Mouse (Mus musculus) hindbrain, embryonic 13.5 days (tissue): ENCODE measurements at regions not wholly inside any gene's neighbourhood (a gene's known extent, or its start where the extent isn't known, plus 50 kb on each side); places are given as distances from the start of the nearest gene placed in this dataset.

ENCODE experiments used
- ATAC-seq: fragments of 200-750 bp; cut with Nextera tagmentation; 2 replicates; pipeline ENCODE4 v1.8.0; 2017; ENCODE audit warnings: moderate TSS enrichment; ENCODE audit not compliant: low FRiP score
- H3K27ac ChIP-seq: fragments of 300-500 bp; sonication (generic); 2 replicates; pipeline ENCODE4 v1.5.1; 2015; ENCODE audit warnings: inconsistent platforms, mild to moderate bottlenecking, moderate library complexity
- H3K27me3 ChIP-seq: fragments of 300-500 bp; sonication (generic); 2 replicates; pipeline ENCODE4 v1.6.1; 2015; ENCODE audit warnings: mild to moderate bottlenecking, inconsistent platforms
- H3K36me3 ChIP-seq: fragments of 300-500 bp; sonication (generic); 2 replicates; pipeline ENCODE4 v1.6.1; 2015; ENCODE audit warnings: mild to moderate bottlenecking, inconsistent platforms
- H3K4me1 ChIP-seq: fragments of 300-500 bp; sonication (generic); replicated peaks from 2 replicates; pipeline ENCODE4 v1.6.1; 2015; ENCODE audit warnings: inconsistent platforms
- H3K4me2 ChIP-seq: fragments of 300-500 bp; sonication (generic); 2 replicates; pipeline ENCODE4 v1.6.1; 2015; ENCODE audit warnings: inconsistent platforms, mild to moderate bottlenecking, moderate library complexity
- H3K4me3 ChIP-seq: fragments of 300-500 bp; sonication (generic); 2 replicates; pipeline ENCODE4 v1.5.1; 2015; ENCODE audit warnings: mild to moderate bottlenecking, inconsistent platforms
- H3K9ac ChIP-seq: fragments of 300-500 bp; sonication (generic); 2 replicates; pipeline ENCODE4 v1.6.1; 2015; ENCODE audit warnings: mild to moderate bottlenecking, inconsistent platforms
- H3K9me3 ChIP-seq: fragments of 300-500 bp; sonication (generic); 2 replicates; pipeline ENCODE4 v1.6.1; 2016; ENCODE audit warnings: inconsistent platforms
- WGBS: fragments of 180-500 bp; shearing (Covaris S2); methylation state at CpG from one replicate; pipeline ENCODE4 v1.1.7; 2015; 5-methylcytosine and 5-hydroxymethylcytosine counted together

- no peak overlapping the region for H3K27ac ChIP-seq
- WGBS = 94% methylated on average over 4 of the region's 4 CpGs
- no peak overlapping the region for H3K9ac ChIP-seq
- H3K9me3 ChIP-seq = no peaks in the 10 kb centered on the region
- no peaks in the 10 kb centered on the region for H3K27me3 ChIP-seq
- H3K4me2 ChIP-seq = no peak overlapping the region
- no peaks in the 10 kb centered on the region for H3K4me1 ChIP-seq
- H3K4me3 ChIP-seq = no peak overlapping the region
- H3K36me3 ChIP-seq = no peaks in the 10 kb centered on the region
- no peak for ATAC-seq
These were observed 1409.8 kb downstream of the Gsdmc2 start for GRCm38 (mm10) chr15:62435141-62435680.

GRCm38 (mm10) chr15:62432742-62433245 lies 1412.2 kb downstream of the Gsdmc2 start:
- Histone ChIP-seq H3K36me3 (no peaks in the 10 kb centered on the region), H3K4me3 (no peak overlapping the region), H3K4me1 (no peaks in the 10 kb centered on the region), H3K4me2 (no peak overlapping the region), H3K9me3 (no peaks in the 10 kb centered on the region), H3K27me3 (no peaks in the 10 kb centered on the region), H3K9ac (no peak overlapping the region), H3K27ac (no peak overlapping the region)
- WGBS = 92% methylated on average over 1 of the region's 1 CpGs
- no peak for ATAC-seq

GRCm38 (mm10) chr15:62431150-62431678 lies 1413.8 kb downstream of the Gsdmc2 start:
- Histone ChIP-seq H3K9me3 (no peaks in the 10 kb centered on the region), H3K27ac (no peak overlapping the region), H3K9ac (no peak overlapping the region), H3K36me3 (no peaks in the 10 kb centered on the region), H3K4me2 (no peak overlapping the region), H3K4me3 (no peak overlapping the region), H3K4me1 (no peaks in the 10 kb centered on the region), H3K27me3 (no peaks in the 10 kb centered on the region)
- WGBS = 88% methylated on average over 1 of the region's 1 CpGs
- ATAC-seq = no peak

DNA sequence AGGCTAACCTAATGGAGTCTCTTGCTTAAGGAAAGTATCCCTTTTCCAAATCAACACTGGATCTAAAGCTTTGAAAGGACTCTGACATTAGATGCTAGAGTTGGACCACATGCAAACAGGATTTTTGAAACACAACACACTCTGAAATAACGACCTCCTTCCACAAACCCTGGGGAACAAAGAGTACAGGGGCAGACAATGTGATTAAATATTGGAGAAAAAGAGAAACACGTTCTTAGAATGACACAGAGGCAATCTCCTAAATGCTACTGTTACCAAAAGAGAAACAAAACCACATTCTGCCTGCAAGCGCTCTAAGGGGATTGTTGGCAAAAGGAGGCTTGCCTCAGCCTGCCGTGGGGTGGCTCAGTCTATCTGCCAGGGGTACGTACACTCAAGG lies 1422.0 kb downstream of the Gsdmc2 start:
- no peak overlapping the region for H3K9ac ChIP-seq
- no peak overlapping the region for H3K27ac ChIP-seq
- H3K27me3 ChIP-seq = no peaks in the 10 kb centered on the region
- H3K4me1 ChIP-seq = no peaks in the 10 kb centered on the region
- no peak overlapping the region for H3K4me2 ChIP-seq
- H3K36me3 ChIP-seq = no peaks in the 10 kb centered on the region
- 83% methylated on average over 5 of the region's 5 CpGs for WGBS
- no peaks in the 10 kb centered on the region for H3K9me3 ChIP-seq
- H3K4me3 ChIP-seq = no peak overlapping the region
- ATAC-seq = no peak

DNA sequence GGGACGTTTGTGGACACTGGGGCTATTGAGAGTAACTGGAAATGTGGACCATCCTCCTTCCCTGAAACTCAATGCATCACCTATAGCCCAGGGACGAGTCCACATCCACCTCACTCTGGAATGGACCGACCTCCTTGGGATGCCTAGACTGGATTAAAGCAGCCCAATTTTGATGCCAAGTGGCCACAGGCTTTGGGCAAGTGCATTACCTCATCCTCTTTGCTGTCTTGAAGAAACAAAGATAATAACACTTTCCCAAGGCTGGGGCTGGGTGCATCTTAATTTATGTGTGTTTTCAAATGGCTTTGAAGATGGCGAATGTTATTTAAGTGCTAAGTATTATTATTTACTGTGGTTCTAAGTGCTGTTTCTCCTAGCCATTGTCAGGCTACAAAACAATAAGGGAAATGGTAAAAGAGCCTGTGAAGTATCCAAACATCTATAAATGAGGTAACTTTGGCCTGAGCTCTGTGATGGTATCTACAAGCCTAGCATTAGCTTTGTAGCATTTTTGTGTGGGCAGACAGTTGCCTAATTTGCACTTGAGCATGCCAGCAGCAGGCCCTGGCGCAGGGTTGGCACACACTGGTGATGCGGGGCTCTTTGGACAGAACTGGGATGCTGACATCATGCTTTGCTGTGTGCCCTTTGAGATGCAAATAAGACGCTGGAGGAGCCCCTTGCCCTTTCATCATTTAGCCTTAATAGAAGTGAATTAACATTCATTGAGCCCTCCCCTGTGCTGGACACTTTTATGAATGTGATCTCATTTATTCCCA lies 1423.7 kb downstream of the Gsdmc2 start:
- no peaks in the 10 kb centered on the region for H3K36me3 ChIP-seq
- no peak overlapping the region for H3K4me2 ChIP-seq
- 78% methylated on average over 7 of the region's 7 CpGs for WGBS
- H3K27ac ChIP-seq = no peak overlapping the region
- H3K4me3 ChIP-seq = no peak overlapping the region
- no peaks in the 10 kb centered on the region for H3K27me3 ChIP-seq
- H3K4me1 ChIP-seq = no peaks in the 10 kb centered on the region
- H3K9ac ChIP-seq = no peak overlapping the region
- no peaks in the 10 kb centered on the region for H3K9me3 ChIP-seq
- ATAC-seq = no peak

GRCm38 (mm10) chr15:62416691-62417090 lies 1428.3 kb downstream of the Gsdmc2 start:
- no peak for ATAC-seq
- H3K36me3 ChIP-seq = no peaks in the 10 kb centered on the region
- no peaks in the 10 kb centered on the region for H3K27me3 ChIP-seq
- H3K4me3 ChIP-seq = no peak overlapping the region
- no peak overlapping the region for H3K4me2 ChIP-seq
- H3K27ac ChIP-seq = no peak overlapping the region
- no peaks in the 10 kb centered on the region for H3K9me3 ChIP-seq
- no peak overlapping the region for H3K9ac ChIP-seq
- no peaks in the 10 kb centered on the region for H3K4me1 ChIP-seq

DNA sequence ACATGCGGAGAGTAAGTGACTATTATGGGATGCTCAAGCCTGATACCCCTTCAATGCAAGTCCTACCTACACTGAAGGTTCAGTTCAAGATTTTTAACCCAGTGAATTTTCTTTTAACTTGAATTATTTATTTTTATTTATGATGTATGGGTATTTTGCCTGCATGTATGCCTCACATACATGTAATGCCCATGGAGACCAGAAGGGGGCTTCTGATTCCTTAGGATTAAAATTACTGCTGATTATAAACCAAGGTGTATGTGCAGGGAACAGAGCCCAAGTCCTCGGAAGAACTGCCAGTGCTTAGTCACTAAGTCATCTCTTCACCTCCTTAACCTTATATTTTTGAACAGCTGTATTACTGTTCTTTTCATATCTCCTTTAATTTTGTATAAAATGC lies 1431.3 kb downstream of the Gsdmc2 start:
- no peak for ATAC-seq
- H3K27ac ChIP-seq = no peak overlapping the region
- WGBS = 96% methylated on average over 2 of the region's 2 CpGs
- no peak overlapping the region for H3K4me2 ChIP-seq
- no peak overlapping the region for H3K4me3 ChIP-seq
- H3K9me3 ChIP-seq = no peaks in the 10 kb centered on the region
- no peaks in the 10 kb centered on the region for H3K36me3 ChIP-seq
- no peaks in the 10 kb centered on the region for H3K27me3 ChIP-seq
- H3K9ac ChIP-seq = no peak overlapping the region
- H3K4me1 ChIP-seq = no peaks in the 10 kb centered on the region

- H3K9ac ChIP-seq = no peak overlapping the region
- H3K36me3 ChIP-seq = no peaks in the 10 kb centered on the region
- no peak overlapping the region for H3K27ac ChIP-seq
- no peaks in the 10 kb centered on the region for H3K27me3 ChIP-seq
- no peaks in the 10 kb centered on the region for H3K4me1 ChIP-seq
- no peak overlapping the region for H3K4me3 ChIP-seq
- 94% methylated on average over 5 of the region's 5 CpGs for WGBS
- no peaks in the 10 kb centered on the region for H3K9me3 ChIP-seq
- no peak for ATAC-seq
- no peak overlapping the region for H3K4me2 ChIP-seq
These were observed 1442.8 kb downstream of the Gsdmc2 start for GRCm38 (mm10) chr15:62402142-62402541.

GRCm38 (mm10) chr15:62400984-62401609 lies 1443.9 kb downstream of the Gsdmc2 start:
- no peak overlapping the region for H3K4me3 ChIP-seq
- no peaks in the 10 kb centered on the region for H3K36me3 ChIP-seq
- H3K4me2 ChIP-seq = no peak overlapping the region
- no peak for ATAC-seq
- H3K27ac ChIP-seq = no peak overlapping the region
- no peaks in the 10 kb centered on the region for H3K27me3 ChIP-seq
- no peak overlapping the region for H3K9ac ChIP-seq
- WGBS = 68% methylated on average over 4 of the region's 4 CpGs
- H3K9me3 ChIP-seq = no peaks in the 10 kb centered on the region
- H3K4me1 ChIP-seq = no peaks in the 10 kb centered on the region

DNA sequence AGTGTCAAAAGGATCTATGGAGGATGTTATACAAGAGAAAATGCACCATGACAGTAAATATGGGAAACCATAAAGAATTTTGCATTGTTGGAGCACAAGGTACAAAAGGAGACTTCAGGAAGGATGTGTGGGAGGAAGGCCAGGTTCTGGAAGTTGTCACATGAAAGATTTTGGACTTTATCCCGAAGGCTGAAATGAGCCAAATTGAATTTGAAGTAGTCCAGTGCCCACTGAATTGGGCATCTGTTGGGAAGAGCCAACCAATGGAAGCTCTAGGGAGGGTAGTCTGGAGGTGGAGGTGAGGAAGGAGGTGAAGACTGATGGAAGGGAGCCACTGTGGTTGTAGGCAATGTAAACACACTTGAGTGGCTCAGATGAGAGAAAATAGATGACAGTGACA lies 1445.6 kb downstream of the Gsdmc2 start:
- Histone ChIP-seq H3K36me3 (no peaks in the 10 kb centered on the region), H3K4me3 (no peak overlapping the region), H3K27ac (no peak overlapping the region), H3K9me3 (no peaks in the 10 kb centered on the region), H3K4me1 (no peaks in the 10 kb centered on the region), H3K27me3 (no peaks in the 10 kb centered on the region), H3K9ac (no peak overlapping the region), H3K4me2 (no peak overlapping the region)
- WGBS = 88% methylated on average over 1 of the region's 1 CpGs
- ATAC-seq = no peak

- 85% methylated on average over 7 of the region's 7 CpGs for WGBS
- Histone ChIP-seq H3K27ac (no peak overlapping the region), H3K9ac (no peak overlapping the region), H3K36me3 (no peaks in the 10 kb centered on the region), H3K4me1 (no peaks in the 10 kb centered on the region), H3K9me3 (no peaks in the 10 kb centered on the region), H3K27me3 (no peaks in the 10 kb centered on the region), H3K4me3 (no peak overlapping the region), H3K4me2 (no peak overlapping the region)
- no peak for ATAC-seq
These were observed 1448.0 kb downstream of the Gsdmc2 start for GRCm38 (mm10) chr15:62397009-62397408.

- Histone ChIP-seq H3K4me1 (no peaks in the 10 kb centered on the region), H3K4me2 (no peak overlapping the region), H3K27ac (no peak overlapping the region), H3K36me3 (no peaks in the 10 kb centered on the region), H3K27me3 (no peaks in the 10 kb centered on the region), H3K9ac (no peak overlapping the region), H3K4me3 (no peak overlapping the region), H3K9me3 (no peaks in the 10 kb centered on the region)
- 97% methylated on average over 2 of the region's 2 CpGs for WGBS
- ATAC-seq = no peak
These were observed 1449.6 kb downstream of the Gsdmc2 start for GRCm38 (mm10) chr15:62395377-62395776.
